Mouse (Mus musculus) right cerebral cortex, postnatal 4 days (tissue): Measurements from ENCODE around the gene Cnrip1.
"Not testable (repeated sequence)": the region's sequence is repeated elsewhere in the genome, so short reads cannot be mapped to it uniquely, and the experiment has no call there.

Source experiments
- DNase-seq: peaks from one replicate; pipeline ENCODE4 v3.0.0-alpha.2; 2022

The Cnrip1 gene

DNA sequence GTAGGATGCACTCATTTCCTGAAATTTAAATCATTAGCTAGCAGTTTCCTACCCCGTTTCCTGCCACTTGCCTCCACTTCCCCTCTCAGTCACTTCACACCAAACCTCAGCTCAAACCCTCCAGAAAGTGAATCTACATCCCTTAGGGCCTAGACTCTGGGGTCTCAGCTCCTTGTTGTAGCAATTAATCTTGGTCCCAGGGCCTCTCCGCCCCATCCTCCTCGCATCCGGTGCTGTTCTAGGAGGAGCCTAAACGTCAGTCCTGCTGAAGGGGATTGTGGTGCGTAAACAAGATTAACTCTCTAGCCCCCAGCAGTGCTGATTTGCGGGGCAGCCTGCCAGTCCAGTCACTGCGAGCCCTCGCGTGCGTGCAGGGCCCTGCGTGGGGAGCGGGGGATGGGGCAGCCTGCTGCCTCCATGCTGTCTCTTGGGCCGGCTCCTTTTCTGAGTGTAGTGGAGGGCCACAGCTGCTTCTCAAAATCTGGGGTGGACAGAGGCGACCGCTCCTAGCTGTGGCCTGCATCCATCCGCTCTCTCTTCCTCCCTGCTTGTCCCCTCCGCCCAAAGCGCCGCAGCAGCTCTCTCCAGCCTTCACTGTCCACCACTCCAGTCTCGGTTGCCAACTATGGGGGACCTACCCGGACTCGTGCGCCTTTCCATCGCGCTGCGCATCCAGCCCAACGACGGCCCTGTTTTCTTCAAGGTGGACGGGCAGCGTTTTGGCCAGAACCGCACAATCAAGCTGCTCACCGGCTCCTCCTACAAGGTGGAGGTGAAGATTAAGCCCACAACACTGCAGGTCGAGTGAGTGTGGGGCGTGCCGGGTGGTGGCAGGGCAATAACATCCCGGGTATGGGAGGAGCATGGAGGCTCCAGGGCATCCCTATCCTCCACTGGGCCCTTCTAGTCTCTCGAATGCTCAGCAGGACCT lies at the start of gene Cnrip1, which contains the start of gene Plek:
Gene Cnrip1 (plus strand): TSS at position 42 of the 931 bp plus-strand sequence.
Gene Plek (minus strand): TSS at position 837 of the 931 bp plus-strand sequence.
- DNase-seq = peak; percentile 94

DNA sequence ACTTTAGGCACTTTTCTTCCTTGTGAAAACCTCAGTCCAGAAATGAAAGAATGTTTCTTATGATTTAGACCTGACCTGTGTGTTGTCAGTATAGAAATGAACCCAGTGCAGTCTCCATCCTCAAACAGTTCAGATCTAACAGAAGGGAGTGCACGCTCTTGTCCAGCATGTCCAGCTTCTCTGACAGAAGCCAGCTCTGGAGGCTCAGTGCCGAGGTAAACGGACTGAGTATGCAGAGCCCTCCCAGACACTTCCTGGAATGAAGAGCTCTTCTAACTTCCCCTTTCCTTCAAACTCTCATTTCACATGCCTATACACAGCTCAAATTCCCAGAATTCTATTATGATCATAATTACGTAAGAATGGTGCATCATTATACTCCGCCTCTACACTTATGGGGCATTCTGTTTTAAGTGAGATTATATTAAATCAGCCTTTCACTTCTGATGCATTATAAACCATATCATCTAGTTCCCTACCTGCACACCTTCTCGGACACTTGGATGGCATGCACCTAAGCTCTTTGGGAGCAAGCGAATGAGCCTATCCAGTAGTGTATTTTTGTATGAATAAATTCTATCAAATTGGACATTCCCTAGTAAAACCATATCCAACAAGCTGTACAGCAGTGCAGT lies 48.5 kb upstream of the Cnrip1 start:
- DNase-seq = no peak

- no peak for DNase-seq
Observed at GRCm38 (mm10) chr11:17003757-17004156, 47.6 kb upstream of the Cnrip1 start.

DNA sequence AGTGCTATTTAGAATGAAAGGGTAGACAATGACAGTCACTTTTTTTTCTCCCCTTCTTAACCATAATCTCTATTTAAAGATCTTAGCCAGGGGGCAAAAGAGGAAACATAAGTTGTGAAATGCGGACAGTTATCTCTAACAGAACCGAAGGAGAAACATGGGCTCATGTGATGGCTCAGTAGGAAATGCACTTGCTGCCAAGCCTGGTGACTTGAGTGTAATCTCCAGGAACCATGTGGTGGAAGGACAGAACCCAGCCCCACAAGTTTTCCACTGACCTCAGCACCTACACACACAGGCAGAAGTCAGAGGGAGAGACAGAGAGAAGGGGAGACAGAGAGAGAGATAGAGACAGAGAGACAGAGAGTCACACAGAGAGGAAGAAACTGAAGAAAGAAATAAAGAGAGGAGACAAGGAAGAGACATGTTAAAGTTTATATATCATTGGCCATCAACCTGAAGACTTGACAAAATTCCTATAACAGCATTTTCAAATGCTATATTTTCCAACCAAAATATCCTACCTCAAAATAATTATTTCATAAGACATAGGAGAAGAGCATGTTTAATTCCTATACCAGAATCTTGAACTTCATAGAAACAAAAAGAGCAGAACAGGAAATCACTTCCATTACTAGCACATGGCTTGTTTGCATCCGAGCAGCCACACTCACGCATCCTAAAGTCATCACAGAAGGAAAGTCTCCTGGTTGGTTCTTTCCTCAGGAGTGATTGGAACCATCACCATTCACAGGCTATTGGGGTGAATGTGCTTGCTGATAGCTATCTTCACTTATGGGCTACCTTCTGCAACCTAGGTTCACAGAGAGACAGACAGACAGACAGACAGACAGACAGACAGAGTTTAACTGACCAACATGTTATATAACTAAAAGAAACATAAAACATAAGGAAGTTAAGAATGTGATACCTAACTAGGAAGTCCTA lies 46.2 kb upstream of the Cnrip1 start:
- DNase-seq = no peak

DNA sequence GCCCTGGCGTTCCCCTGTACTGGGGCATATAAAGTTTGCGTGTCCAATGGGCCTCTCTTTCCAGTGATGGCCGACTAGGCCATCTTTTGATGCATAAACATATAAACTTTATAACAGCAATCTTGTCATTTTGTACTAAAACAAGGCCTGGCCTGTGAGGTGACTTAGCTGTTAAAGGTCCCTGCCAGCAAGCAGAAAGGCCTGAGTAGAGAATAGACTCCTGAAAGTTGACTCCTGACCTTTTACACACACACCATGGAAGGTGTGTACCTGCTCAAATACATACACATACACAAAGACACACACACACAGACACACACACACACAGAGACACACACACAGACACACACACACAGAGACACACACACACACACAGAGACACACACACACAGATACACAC lies 44.9 kb upstream of the Cnrip1 start:
- not testable (repeated sequence) for DNase-seq

GRCm38 (mm10) chr11:17007517-17008173 lies 43.7 kb upstream of the Cnrip1 start:
- no peak for DNase-seq

- no peak for DNase-seq
Observed at GRCm38 (mm10) chr11:17008498-17008941, 42.9 kb upstream of the Cnrip1 start.

DNA sequence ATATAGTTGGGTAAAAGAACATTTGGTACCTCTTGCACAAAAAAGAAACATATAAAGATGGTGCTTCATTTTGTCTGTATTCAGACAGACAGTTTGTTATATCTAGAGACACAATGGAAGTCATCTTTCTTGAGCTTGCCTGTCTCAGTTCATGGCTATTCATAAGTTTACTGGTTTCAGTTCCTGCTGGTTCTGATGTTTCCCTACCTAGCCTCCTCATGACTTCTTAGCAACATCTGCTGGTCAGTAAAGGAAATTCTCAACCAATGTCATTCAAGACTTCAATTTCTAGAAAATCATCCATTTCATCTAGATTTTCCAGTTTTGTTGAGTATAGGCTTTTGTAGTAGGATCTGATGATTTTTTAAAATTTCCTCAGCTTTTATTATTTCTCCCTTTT lies 38.4 kb upstream of the Cnrip1 start:
- no peak for DNase-seq

DNA sequence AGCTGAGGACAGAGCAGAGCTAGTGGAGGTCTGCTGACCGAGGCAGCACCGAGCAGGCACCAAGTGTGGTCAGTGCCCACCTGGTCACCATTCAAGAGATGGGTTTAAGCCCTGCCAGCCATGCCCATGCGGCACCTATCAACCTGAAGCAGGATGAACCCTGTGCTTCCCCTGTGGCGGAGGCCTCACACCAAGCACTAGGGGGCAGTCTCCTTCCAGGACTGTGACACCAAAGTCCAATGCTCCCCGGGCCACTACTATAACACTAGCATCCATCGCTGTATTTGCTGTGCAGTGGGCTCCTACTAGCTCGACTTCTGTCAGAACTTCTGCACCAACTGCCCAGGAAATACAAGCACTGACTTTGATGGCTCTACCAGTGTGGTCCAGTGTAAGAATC lies 32.1 kb upstream of the Cnrip1 start:
- DNase-seq = no peak

DNA sequence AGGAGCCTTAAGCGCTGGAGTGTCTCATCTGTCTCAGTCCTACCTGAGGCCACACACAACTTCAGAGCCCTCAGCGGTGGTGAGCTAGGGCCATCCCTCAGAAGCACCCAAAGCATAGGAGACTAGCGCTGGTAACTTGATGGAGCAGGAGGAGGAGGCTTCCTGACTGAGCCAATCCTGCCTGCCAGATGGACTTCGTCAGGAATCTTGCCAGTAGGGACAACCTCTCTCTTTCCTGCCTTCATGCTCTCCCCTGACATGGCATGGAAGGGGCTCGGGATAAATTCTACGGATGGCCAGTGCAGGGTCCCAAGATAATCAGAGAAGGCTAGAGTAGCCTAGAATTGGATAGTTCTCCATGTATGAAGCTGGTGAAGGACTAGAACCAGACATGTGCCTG lies 28.2 kb upstream of the Cnrip1 start:
- no peak for DNase-seq

GRCm38 (mm10) chr11:17023984-17024383 lies 27.4 kb upstream of the Cnrip1 start:
- no peak for DNase-seq

GRCm38 (mm10) chr11:17045806-17046205 lies 5.6 kb upstream of the Cnrip1 start:
- peak; percentile 11 for DNase-seq

- DNase-seq = no peak
Observed at GRCm38 (mm10) chr11:17052476-17053049, 1.2 kb downstream of the Cnrip1 start.

DNA sequence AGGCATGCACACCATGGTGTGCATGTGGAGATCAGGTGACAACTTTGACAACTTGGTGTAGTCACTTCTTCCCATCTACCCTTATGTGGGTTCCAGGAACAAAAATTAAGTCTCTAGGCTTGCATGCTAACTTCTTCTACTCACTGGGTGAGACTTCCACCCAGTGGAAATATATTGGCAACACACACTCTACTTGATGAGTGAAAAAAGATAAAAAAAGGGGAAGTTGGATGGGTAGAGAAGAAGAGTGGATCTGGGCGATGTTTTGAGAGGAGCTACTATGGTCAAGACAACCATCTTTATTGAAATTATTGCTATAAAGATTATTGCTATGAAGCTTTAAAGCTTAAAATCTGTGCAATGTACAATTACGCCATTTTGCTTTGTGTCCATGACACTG lies 18.0 kb downstream of the Cnrip1 start:
- DNase-seq = not testable (repeated sequence)

DNA sequence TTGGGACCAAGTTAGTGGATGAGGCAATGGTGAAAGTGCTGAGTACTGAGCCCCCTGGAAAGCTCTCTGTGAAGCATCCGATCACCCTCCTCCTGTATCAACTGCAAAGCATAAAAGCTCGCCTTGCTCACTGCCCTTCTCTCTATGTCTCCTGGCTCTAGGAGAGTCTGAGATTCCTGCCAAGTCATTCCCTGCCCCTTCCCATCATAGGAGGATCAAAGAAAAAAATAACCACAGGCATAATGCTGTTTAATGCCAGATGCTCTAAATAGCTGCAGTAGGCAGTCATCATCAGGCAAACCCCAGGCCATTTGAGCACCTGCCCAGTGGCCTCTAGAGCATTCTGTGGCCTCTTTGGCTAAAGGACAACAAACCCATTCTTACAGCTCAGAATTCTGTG lies 24.3 kb downstream of the Cnrip1 start:
- DNase-seq = no peak

DNA sequence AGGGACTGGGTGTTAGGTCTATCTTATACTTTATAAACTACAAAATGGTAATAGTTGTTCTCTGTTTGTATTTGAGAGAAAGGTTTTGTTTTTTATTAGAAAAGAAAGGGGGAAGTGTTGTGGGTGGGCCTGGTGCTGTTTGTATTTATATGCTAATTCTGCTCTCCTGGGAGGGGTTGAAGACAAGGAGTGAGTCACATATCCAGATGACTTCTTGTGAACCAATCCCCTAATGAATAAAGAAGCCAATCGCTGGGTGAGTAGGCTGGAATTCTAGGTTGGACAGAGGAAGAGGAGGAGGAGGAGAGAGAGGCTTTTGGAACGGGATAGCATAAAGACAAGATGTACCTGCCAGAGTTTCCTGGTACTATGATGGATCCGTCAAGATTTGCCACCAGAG lies 30.7 kb downstream of the Cnrip1 start:
- no peak for DNase-seq

- DNase-seq = no peak
Observed at GRCm38 (mm10) chr11:17082953-17083352, 31.6 kb downstream of the Cnrip1 start.

DNA sequence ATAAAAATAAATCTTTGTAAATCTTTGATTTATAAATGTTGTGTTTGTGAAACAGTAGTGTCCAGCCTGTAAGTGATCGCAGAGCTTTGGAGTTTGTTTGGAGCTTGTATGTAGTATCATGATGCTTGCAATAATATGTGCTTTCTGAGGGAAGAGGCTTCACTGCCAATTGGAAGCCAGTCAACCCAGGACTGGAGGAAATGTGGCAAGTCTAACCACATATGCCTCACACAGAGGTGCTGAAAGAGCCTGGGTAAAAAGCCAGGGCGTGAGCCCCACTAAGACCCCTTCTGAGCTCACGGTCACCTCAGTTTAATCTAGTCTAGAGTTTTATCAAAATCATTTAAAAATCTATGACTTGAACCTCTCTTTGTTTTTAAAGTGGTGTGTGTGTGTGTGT lies 32.1 kb downstream of the Cnrip1 start:
- no peak for DNase-seq

- DNase-seq = no peak
Observed at GRCm38 (mm10) chr11:17083866-17084265, 32.5 kb downstream of the Cnrip1 start.

GRCm38 (mm10) chr11:17086106-17086505 lies 34.7 kb downstream of the Cnrip1 start:
- DNase-seq = no peak

- no peak for DNase-seq
Observed at GRCm38 (mm10) chr11:17106936-17107335, 55.5 kb downstream of the Cnrip1 start.

DNA sequence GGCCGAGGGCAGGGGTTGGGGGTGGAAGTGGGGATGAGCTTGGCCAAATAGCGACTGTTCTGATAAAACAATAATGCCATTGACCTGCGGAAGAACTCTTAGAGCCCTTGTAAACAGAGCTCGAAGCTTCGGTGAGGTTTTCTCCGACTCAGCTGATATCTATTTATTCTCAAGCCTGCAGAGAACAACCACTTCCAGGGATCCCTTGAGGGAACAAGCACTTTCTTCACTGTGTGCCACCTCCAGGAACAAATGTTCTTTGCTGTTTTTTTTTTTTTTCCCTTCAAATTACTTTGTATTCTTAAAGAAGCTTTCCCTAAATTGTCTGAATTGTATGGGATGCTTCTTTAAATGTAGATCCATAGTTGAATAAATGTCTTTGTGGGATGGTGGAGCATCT lies 56.0 kb downstream of the Cnrip1 start:
- DNase-seq = no peak
